Mouse (Mus musculus) small intestine, adult 2 months (tissue): ENCODE measurements around the gene Dnmt3a.

Experiments
- CTCF ChIP-seq: fragments of 200-500 bp; IDR thresholded peaks from 2 replicates; pipeline ENCODE4 v1.5.1; 2012; ENCODE audit warnings: low read depth, mild to moderate bottlenecking, control low read depth, inconsistent platforms, low read length, moderate library complexity, mixed read lengths; ENCODE audit not compliant: insufficient replicate concordance, insufficient read length; ENCODE audit errors: extremely low read depth
- POLR2A ChIP-seq: fragments of 200-500 bp; IDR thresholded peaks from 2 replicates; pipeline ENCODE4 v1.6.1; 2012; ENCODE audit warnings: low read depth, mild to moderate bottlenecking, control low read depth, inconsistent platforms, low read length, moderate library complexity

DNA sequence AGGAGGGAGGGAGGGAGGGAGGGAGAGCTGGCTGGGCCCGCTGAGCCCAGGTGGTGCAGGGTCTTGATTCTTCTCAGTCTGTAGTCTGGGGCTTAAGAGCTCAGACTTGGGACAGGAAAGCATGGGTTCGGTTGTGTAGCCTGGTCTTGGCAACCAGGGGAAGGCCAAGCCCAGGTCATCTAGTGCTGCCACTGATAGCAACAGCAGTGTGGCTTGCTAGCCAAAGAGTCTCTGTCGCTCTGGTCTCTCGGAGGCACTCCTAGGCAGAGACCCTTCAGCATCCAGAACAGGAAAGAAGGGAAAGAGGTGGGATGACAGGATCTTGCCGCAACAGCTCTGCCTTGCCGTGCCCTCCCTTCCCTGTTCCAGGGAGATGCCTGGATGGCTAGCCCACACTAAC lies 6.4 kb downstream of the Dnmt3a start:
- no peak for TF ChIP-seq CTCF
- TF ChIP-seq POLR2A, result no peak
